Mouse (Mus musculus): Measurements from ENCODE around the gene Fbxw15. TPM values are rescaled to one million over a fixed set of nuclear protein-coding genes. Genes with fewer than 3 reads are reported as not detected.
A peak's percentile ranks its signal among the peaks of the same experiment; 100 is the strongest.
"Not testable (repeated sequence)": the region's sequence is repeated elsewhere in the genome, so short reads cannot be mapped to it uniquely, and the experiment has no call there.

The Fbxw15 gene
- not detected for total RNA-seq (2021)

GRCm38 (mm10) chr9:109568162-109568561 lies at the start of gene Fbxw15:
TSS of gene Fbxw15 (minus strand) at chr9:109568262.
- intact Hi-C loops (cut with DNase I); DNase-seq (ENCODE audit: low spot score in 2 of 2): not testable (repeated sequence)

GRCm38 (mm10) chr9:109606837-109607236 lies 38.8 kb upstream of the Fbxw15 start:
- peak; percentile 2 to 14 for DNase-seq (ENCODE audit: low spot score in 2 of 2)
- intact Hi-C loops (cut with DNase I), result not testable (repeated sequence)

GRCm38 (mm10) chr9:109602128-109602527 lies 34.1 kb upstream of the Fbxw15 start:
- intact Hi-C loops (cut with DNase I); DNase-seq (ENCODE audit: low spot score in 2 of 2): not testable (repeated sequence)

GRCm38 (mm10) chr9:109597226-109597625 lies 29.2 kb upstream of the Fbxw15 start:
- intact Hi-C loops (cut with DNase I), result no loop called here
- no peak for DNase-seq (ENCODE audit: low spot score in 2 of 2)

- intact Hi-C loops (cut with DNase I), result no loop called here
Measured at GRCm38 (mm10) chr9:109594866-109595265, 26.8 kb upstream of the Fbxw15 start.

GRCm38 (mm10) chr9:109565546-109565945 lies 2.5 kb downstream of the Fbxw15 start:
- intact Hi-C loops (cut with DNase I), result no loop called here
- no peak for DNase-seq (ENCODE audit: low spot score in 2 of 2)

More at GRCm38 (mm10) chr9:109594866-109595265, 26.8 kb upstream of the Fbxw15 start:
- DNase-seq (ENCODE audit: low spot score in 2 of 2), result no peak

GRCm38 (mm10) chr9:109562106-109562505 lies 6.0 kb downstream of the Fbxw15 start:
- intact Hi-C loops (cut with DNase I); DNase-seq (ENCODE audit: low spot score in 2 of 2): not testable (repeated sequence)

DNA sequence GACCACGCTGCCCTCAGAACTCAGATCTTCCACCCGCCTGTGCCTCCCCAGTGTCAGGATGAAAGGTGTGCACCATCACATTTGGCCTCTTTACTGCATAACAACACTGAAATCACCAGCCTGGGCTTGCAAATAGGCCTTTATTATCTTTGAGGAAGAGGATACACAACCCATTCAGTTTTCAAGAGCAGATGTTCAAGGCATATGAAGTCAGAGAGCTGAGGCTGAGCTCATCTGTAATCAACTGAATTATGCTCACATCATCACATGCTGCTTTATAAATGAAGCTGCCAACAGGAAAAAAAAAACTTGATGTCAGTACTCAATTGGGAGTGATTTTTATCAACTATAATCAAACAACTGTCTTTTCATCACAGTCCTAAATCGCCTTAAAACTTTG lies 15.6 kb downstream of the Fbxw15 start:
- intact Hi-C loops (cut with DNase I), result no loop called here
- peak in 1 of 2 experiments; percentile 7 for DNase-seq (ENCODE audit: low spot score in 2 of 2)

DNA sequence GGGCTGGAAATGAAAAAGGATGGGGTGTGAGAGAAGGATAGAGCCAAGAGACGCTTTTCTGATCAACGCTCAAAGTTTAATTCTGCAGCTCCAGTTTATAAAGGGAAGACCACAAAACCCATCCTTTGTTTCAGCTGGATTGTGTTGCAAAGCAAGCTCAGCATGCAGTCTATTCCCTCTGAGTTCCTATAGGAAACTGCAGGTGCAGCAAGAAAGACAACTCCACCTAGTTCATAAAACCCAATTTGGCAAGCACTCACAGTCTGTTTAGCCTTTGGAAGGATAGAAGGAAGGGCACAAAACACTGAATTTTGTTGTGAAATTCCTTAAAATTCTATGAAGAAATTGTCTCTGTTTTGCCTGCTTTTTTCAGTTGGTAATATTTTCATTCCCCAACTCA lies 18.4 kb downstream of the Fbxw15 start:
- intact Hi-C loops (cut with DNase I); DNase-seq (ENCODE audit: low spot score in 2 of 2): not testable (repeated sequence)

DNA sequence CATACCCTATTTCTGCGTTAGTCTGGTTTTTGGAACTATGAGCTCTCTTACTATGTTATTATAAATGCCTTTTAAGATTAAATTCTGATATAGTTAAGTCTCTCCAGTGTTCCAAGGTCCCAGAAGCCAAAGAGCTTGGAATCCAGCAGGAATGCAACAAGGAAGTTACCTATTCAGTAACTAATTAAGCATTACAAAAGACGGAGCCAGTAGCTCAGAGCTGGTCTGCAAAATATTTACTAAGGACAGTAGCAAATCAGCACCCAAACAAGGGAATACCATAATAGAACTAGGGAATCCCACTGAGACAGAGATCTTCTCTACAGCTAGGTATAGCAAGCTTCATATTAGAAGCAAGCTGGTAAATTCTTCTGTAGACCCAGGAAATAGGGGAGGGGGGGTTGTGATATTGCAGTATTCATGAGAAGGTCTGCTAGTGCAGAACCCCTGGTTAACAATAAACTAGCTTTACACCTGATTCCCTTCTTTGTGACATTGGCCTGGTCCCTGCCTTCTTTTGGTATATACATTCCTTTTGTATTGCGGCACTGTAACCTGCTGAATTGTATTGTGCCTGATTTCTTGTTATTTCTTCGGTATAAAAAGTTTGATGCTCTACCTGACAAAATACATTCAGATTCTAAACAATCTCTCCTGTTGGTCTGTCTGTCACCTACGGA lies 44.5 kb downstream of the Fbxw15 start:
- intact Hi-C loops (cut with DNase I), result no loop called here
- no peak for DNase-seq (ENCODE audit: low spot score in 2 of 2)

Other genes starting within 250 kb of the Fbxw15 start
- not detected for gene Fbxw28, start 228.6 kb downstream of the Fbxw15 start, total RNA-seq (2021)
- not detected for gene Fbxw22, start 164.0 kb downstream of the Fbxw15 start, total RNA-seq (2021)
- gene Fbxw16, start 119.1 kb downstream of the Fbxw15 start, total RNA-seq (2021), result not detected
- gene Fbxw19, start 72.4 kb downstream of the Fbxw15 start, total RNA-seq (2021), result not detected
- gene Fbxw24, start 57.8 kb upstream of the Fbxw15 start, total RNA-seq (2021), result not detected
- not detected for gene Fbxw25, start 96.4 kb upstream of the Fbxw15 start, total RNA-seq (2021)
- gene Fbxw18, start 134.4 kb upstream of the Fbxw15 start, total RNA-seq (2021), result not detected
- gene Fbxw26, start 177.8 kb upstream of the Fbxw15 start, total RNA-seq (2021), result not detected
- gene Fbxw27, start 222.4 kb upstream of the Fbxw15 start, total RNA-seq (2021), result not detected
- gene Spink8, start 244.0 kb upstream of the Fbxw15 start, total RNA-seq (2021), result 1 to 10 TPM; 1.8 to 2.8 TPM